Mouse (Mus musculus) MEL (cell line): Measurements from ENCODE around the gene Ccsap. TPM values are rescaled to one million over a fixed set of nuclear protein-coding genes. Genes with fewer than 3 reads are reported as not detected.

Experiments used
- DNase-seq: peaks from one replicate; pipeline ENCODE4 v3.0.0; 2011; ENCODE audit warnings: low read depth, low spot score
- H3K27ac ChIP-seq: 2 replicates; pipeline ENCODE4 v1.5.1; 2012; ENCODE audit warnings: low read depth, mild to moderate bottlenecking, control low read depth, low read length, moderate library complexity; ENCODE audit not compliant: control insufficient read depth
- H3K27me3 ChIP-seq, 2 experiments: fragments of 150-350 bp in 1 of 2; sonication (generic) in 1 of 2; 2 replicates each; pipeline ENCODE4 v1.6.1; 2012; ENCODE audit warnings: low read length in 2 of 2, mild to moderate bottlenecking in 2 of 2, improper control_type of control experiment in 1 of 2, moderate library complexity in 1 of 2; ENCODE audit not compliant: insufficient read depth in 2 of 2, control insufficient read depth in 1 of 2
- H3K36me3 ChIP-seq, 2 experiments: 2 replicates each; pipeline ENCODE4 v1.6.1; 2012 to 2014; ENCODE audit warnings: low read length in 2 of 2, improper control_type of control experiment in 1 of 2, inconsistent platforms in 1 of 2, mild to moderate bottlenecking in 1 of 2; ENCODE audit not compliant: insufficient read depth in 2 of 2, control insufficient read depth in 1 of 2
- H3K4me1 ChIP-seq, 2 experiments: fragments of 150-350 bp in 1 of 2; sonication (generic) in 1 of 2; 2 replicates each; pipeline ENCODE4 v1.6.1; 2012; ENCODE audit warnings: low read length in 2 of 2, improper control_type of control experiment in 1 of 2, mild to moderate bottlenecking in 1 of 2; ENCODE audit not compliant: insufficient read depth in 2 of 2, control insufficient read depth in 1 of 2
- H3K4me3 ChIP-seq, 2 experiments: fragments of 150-350 bp in 1 of 2; sonication (generic) in 1 of 2; 2 replicates each; pipeline ENCODE4 v1.5.1; 2012; ENCODE audit warnings: low read depth in 2 of 2, low read length in 2 of 2, mild to moderate bottlenecking in 2 of 2, moderate library complexity in 2 of 2, control low read depth in 1 of 2, improper control_type of control experiment in 1 of 2; ENCODE audit not compliant: control insufficient read depth in 1 of 2, insufficient read depth in 1 of 2
- H3K79me2 ChIP-seq: 2 replicates; pipeline ENCODE4 v1.6.1; 2012; ENCODE audit warnings: mild to moderate bottlenecking, low read length, moderate library complexity; ENCODE audit not compliant: control insufficient read depth, poor library complexity, insufficient read depth
- H3K9ac ChIP-seq: 2 replicates; pipeline ENCODE4 v1.6.1; 2012; ENCODE audit warnings: low read depth, mild to moderate bottlenecking, control low read depth, low read length, moderate library complexity; ENCODE audit not compliant: control insufficient read depth, poor library complexity, severe bottlenecking
- H3K9me3 ChIP-seq: fragments of 150-350 bp; sonication (generic); replicated peaks from 2 replicates; pipeline ENCODE4 v1.6.1; 2012; ENCODE audit warnings: mild to moderate bottlenecking, low read length, improper control_type of control experiment, moderate library complexity; ENCODE audit not compliant: insufficient read depth
- BHLHE40 ChIP-seq: IDR thresholded peaks from 2 replicates; pipeline ENCODE4 v1.6.1; 2012; ENCODE audit warnings: low read depth, mild to moderate bottlenecking, inconsistent platforms, low read length, improper control_type of control experiment, borderline replicate concordance
- ETS1 ChIP-seq: IDR thresholded peaks from 2 replicates; pipeline ENCODE4 v1.6.1; 2012; ENCODE audit warnings: low read depth, mild to moderate bottlenecking, inconsistent platforms, low read length, improper control_type of control experiment, moderate library complexity
- KAT2A ChIP-seq: conservative IDR thresholded peaks from 2 replicates; pipeline ENCODE4 v1.6.1; 2012; ENCODE audit warnings: low read depth, low read length, improper control_type of control experiment, inconsistent platforms
- MYB ChIP-seq: IDR thresholded peaks from 2 replicates; pipeline ENCODE4 v1.6.1; 2011; ENCODE audit warnings: mild to moderate bottlenecking, low read depth, low read length, improper control_type of control experiment
- POLR2AphosphoS5 ChIP-seq: IDR thresholded peaks from 2 replicates; pipeline ENCODE4 v1.6.1; 2012; ENCODE audit warnings: low read depth, borderline replicate concordance, mild to moderate bottlenecking, inconsistent platforms, low read length, moderate library complexity, mixed read lengths
- RAD21 ChIP-seq: IDR thresholded peaks from 2 replicates; pipeline ENCODE4 v1.6.1; 2011; ENCODE audit warnings: mild to moderate bottlenecking, low read depth, low read length, improper control_type of control experiment
- USF2 ChIP-seq, 2 experiments: IDR thresholded peaks; 2 replicates each; pipeline ENCODE4 v1.6.1; 2011 to 2012; ENCODE audit warnings: improper control_type of control experiment in 2 of 2, low read length in 2 of 2, borderline replicate concordance in 1 of 2, inconsistent platforms in 1 of 2, low read depth in 1 of 2, mild to moderate bottlenecking in 1 of 2; ENCODE audit not compliant: insufficient read depth in 1 of 2
- ZNF384 ChIP-seq: IDR thresholded peaks from 2 replicates; pipeline ENCODE4 v1.6.1; 2012; ENCODE audit warnings: low read depth, mild to moderate bottlenecking, inconsistent platforms, low read length, improper control_type of control experiment
- polyA plus RNA-seq, 2 experiments: library from polyadenylated mRNA; stranded (reverse) in 1 of 2; unstranded in 1 of 2; fragments of >175 nt in 1 of 2; fragments of >200 nt in 1 of 2; gene quantifications; 2 replicates each; pipeline versions ENCODE4 v1.2.1 to v1.2.4; 2012; ENCODE audit warnings: low replicate concordance in 2 of 2, low read depth in 1 of 2; ENCODE audit not compliant: insufficient read length in 2 of 2, insufficient read depth in 1 of 2, missing spikeins in 1 of 2
- total RNA-seq: library from RNA; depleted of rRNA; stranded (reverse); fragments of 300-350 nt; gene quantifications from 2 replicates; pipeline ENCODE4 v1.2.3, GENCODE M21; 2012

Gene Ccsap
- total and polyA plus RNA-seq, 3 experiments: 6.7 to 12.1 TPM; not detected in 1

DNA sequence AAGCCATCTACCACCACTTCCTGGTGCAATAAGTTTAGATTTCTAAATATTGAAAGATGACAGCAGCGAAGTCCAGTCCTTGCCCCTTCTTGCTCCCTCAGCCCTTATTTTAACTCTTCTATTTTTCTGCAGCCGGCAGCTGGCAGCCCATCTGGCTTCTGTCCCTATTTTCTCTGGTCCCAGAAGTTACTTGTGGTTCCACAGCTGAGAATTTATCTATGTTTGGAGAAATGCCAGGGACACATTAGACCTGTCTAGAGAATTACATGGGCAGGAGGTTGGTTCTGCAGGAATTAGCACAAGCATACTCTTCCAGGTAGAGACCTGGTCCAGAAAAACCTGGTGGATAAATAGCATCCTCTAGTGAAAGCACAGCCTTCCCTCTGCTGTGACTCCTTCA, 17.9 kb upstream of the Ccsap start:
- no peaks in the 10 kb centered on the region for H3K27me3 ChIP-seq

DNA sequence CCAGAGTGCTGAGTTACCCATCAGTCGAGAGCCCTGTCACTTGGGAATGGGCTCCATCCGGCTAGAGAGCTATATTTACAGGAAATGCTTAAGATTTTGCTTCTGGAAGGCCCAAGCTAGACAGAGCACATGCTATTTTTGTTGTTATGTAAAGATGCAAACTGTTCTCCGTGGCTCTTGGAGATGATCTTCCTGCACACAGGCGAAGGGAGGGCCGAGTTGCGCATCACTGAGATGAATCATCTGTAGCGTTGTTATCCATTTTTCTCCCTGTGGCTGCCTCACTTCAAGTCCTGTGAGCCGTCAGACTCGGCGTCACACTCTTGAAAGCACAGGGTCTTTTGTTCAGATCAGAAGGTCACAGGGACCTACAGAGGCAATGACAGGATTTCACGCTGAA, 14.3 kb upstream of the Ccsap start:
- TF ChIP-seq ZNF384: no peak
- no peak for TF ChIP-seq POLR2AphosphoS5
- no peak for TF ChIP-seq BHLHE40
- no peak for TF ChIP-seq KAT2A
- TF ChIP-seq, all 39 proteins: peak for 0
- H3K9ac ChIP-seq: no peak overlapping the region
- H3K27me3 ChIP-seq: no peaks in the 10 kb centered on the region
- no peaks in the 10 kb centered on the region for H3K36me3 ChIP-seq
- H3K27ac ChIP-seq: no peak overlapping the region
- H3K4me1 ChIP-seq: no peaks in the 10 kb centered on the region
- H3K9me3 ChIP-seq: no peaks in the 10 kb centered on the region
- no peaks in the 10 kb centered on the region for H3K79me2 ChIP-seq
- H3K4me3 ChIP-seq: no peak overlapping the region
- no peak for DNase-seq

More for the DNA sequence above, 17.9 kb upstream of the Ccsap start:
- Histone ChIP-seq H3K36me3 (no peaks in the 10 kb centered on the region), H3K9me3 (no peaks in the 10 kb centered on the region), H3K4me3 (no peak overlapping the region), H3K4me1 (no peaks in the 10 kb centered on the region), H3K9ac (no peak overlapping the region), H3K79me2 (no peaks in the 10 kb centered on the region), H3K27ac (no peak overlapping the region)
- no peak for DNase-seq
- TF ChIP-seq MYB: no peak
- no peak for TF ChIP-seq USF2 (IDR thresholded peaks at IDR 0.05; ENCODE audit: borderline replicate concordance in 1 of 2, insufficient read depth in 1 of 2, low read depth in 1 of 2, low read length in 2 of 2)
- TF ChIP-seq POLR2AphosphoS5: no peak
- no peak for TF ChIP-seq BHLHE40
- peak; percentile 78 for TF ChIP-seq ETS1

DNA sequence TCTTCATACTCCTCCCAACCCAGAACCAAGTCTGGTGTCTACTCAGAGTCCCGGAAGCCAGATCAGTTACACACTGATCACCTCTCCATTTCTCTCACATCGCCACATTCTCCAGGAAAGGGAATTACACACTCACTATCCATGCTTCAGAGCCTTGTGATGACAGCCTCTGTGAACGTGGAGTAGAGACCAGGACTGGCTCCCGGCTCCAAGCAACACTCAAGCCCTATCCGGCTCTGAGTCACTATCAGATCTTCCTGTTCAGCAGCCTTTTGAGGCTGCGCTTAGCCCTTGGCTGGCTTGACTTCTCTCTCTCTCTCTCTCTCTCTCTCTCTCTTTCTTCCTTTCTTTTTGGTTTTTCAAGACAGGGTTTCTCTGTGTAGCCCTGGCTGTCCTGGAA, 13.4 kb upstream of the Ccsap start:
- TF ChIP-seq ZNF384: no peak
- no peak for TF ChIP-seq RAD21
- no peak for DNase-seq
- Histone ChIP-seq H3K4me3 (no peak overlapping the region), H3K4me1 (no peaks in the 10 kb centered on the region), H3K9ac (no peak overlapping the region), H3K27me3 (no peaks in the 10 kb centered on the region), H3K9me3 (no peaks in the 10 kb centered on the region), H3K27ac (no peak overlapping the region), H3K79me2 (no peaks in the 10 kb centered on the region), H3K36me3 (no peaks in the 10 kb centered on the region)
